Comparison of ENCODE assay signal across 17 mouse cellular contexts in the genomic region with DNA sequence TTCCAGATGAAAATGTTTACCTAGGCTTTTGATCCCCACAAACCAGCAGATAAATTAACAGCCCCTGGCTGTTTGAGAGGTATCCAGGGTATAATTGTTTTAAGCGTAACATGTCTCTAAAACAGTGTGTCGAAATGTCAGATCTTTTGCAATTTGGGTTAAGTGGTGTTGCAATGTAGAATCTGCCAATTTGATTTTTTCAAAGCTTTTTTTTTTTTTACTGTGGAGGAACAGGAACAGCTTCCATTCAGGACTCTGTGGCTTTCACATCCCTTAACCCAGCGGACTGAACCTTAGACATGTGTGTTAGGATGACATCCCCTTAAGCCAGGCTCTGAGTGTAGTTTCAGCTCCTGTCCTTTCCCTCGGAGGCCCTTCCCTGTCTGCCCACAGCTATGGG. TPM values are rescaled to one million over a fixed set of nuclear protein-coding genes. Genes with fewer than 3 reads are reported as not detected.
DNase-seq lines count a peak whose midpoint lies in the region; ATAC-seq lines count a peak whose summit lies in the region.
"Had no signal": no experiment of that assay in that cellular context is flagged by ENCODE, and none has a peak within 500 bp of the region (broad histone marks: within the 10 kb centered on the region; RNA-seq: fewer than 3 reads in every experiment).

No protein-coding gene starts in this region.

- no peaks in the 10 kb centered on the region for H3K36me3 ChIP-seq in hindbrain, embryonic 13.5 days
- no peaks in the 10 kb centered on the region for H3K36me3 ChIP-seq in hindbrain, embryonic 14.5 days (replicated peaks; ENCODE audit: control insufficient read depth, insufficient read depth)
- no peaks in the 10 kb centered on the region for H3K36me3 ChIP-seq in liver, embryonic 15.5 days (replicated peaks)
- H3K36me3 ChIP-seq: embryonic facial prominence, embryonic 12.5 days; heart, embryonic 15.5 days; hindbrain, embryonic 12.5 days had no signal

- DNase-seq in hindbrain, embryonic 14.5 days (ENCODE audit: low spot score), result no peak
- DNase-seq in thymus, postnatal 4 days, result peak; percentile 22
- DNase-seq in thymus, postnatal 10 days (ENCODE audit: low spot score in 2 of 2), result no peak
- DNase-seq in spleen, adult 18-20 months, result no peak
- no peak for DNase-seq in kidney, postnatal 14 days
- DNase-seq: B cell, adult 2 months; kidney, adult 18-20 months; kidney, postnatal 36 days; layer of hippocampus, postnatal 36 days; lung, postnatal 14 days; midbrain, embryonic 14.5 days had no signal

- H3K4me1 ChIP-seq in hindbrain, embryonic 13.5 days (replicated peaks), result peaks cover 26% of the 10 kb centered on the region
- peaks cover 14% of the 10 kb centered on the region for H3K4me1 ChIP-seq in hindbrain, embryonic 14.5 days (replicated peaks; ENCODE audit: control insufficient read depth, insufficient read depth, low read length)
- H3K4me1 ChIP-seq in liver, embryonic 15.5 days (replicated peaks), result peaks cover 83% of the 10 kb centered on the region
- H3K4me1 ChIP-seq: embryonic facial prominence, embryonic 12.5 days had no signal

- no peak overlapping the region for H3K4me3 ChIP-seq in hindbrain, embryonic 13.5 days
- H3K4me3 ChIP-seq in hindbrain, embryonic 14.5 days (replicated peaks; ENCODE audit: low read length), result no peak overlapping the region
- H3K4me3 ChIP-seq in liver, embryonic 15.5 days (replicated peaks), result no peak overlapping the region
- H3K4me3 ChIP-seq: embryonic facial prominence, embryonic 12.5 days; heart, embryonic 15.5 days; hindbrain, embryonic 12.5 days had no signal

- WGBS in hindbrain, embryonic 13.5 days, result 82% methylated on average over 4 of the region's 4 CpGs
- 89% methylated on average over 4 of the region's 4 CpGs for WGBS in hindbrain, embryonic 14.5 days
- WGBS in liver, embryonic 15.5 days (ENCODE audit: insufficient replicate concordance), result 55% methylated on average over 4 of the region's 4 CpGs

- H3K27ac ChIP-seq in hindbrain, embryonic 13.5 days, result no peak overlapping the region
- H3K27ac ChIP-seq in hindbrain, embryonic 14.5 days, result no peak overlapping the region
- H3K27ac ChIP-seq in liver, embryonic 15.5 days (replicated peaks), result 0 out of 2 replicates have a peak overlapping the region, but pooled peaks have one; percentile 38
- H3K27ac ChIP-seq: embryonic facial prominence, embryonic 12.5 days; heart, embryonic 15.5 days; hindbrain, embryonic 12.5 days had no signal

- H3K9me3 ChIP-seq in hindbrain, embryonic 13.5 days, result no peaks in the 10 kb centered on the region
- no peaks in the 10 kb centered on the region for H3K9me3 ChIP-seq in hindbrain, embryonic 14.5 days (ENCODE audit: control insufficient read depth, low read length)
- H3K9me3 ChIP-seq in liver, embryonic 15.5 days (replicated peaks), result no peaks in the 10 kb centered on the region
- H3K9me3 ChIP-seq: embryonic facial prominence, embryonic 12.5 days; heart, embryonic 15.5 days; hindbrain, embryonic 12.5 days had no signal

- 0 out of 2 replicates have a peak overlapping the region, but pooled peaks have one; percentile 44 for H3K9ac ChIP-seq in hindbrain, embryonic 13.5 days
- H3K9ac ChIP-seq in hindbrain, embryonic 14.5 days, result no peak overlapping the region
- H3K9ac ChIP-seq in liver, embryonic 15.5 days, result no peak overlapping the region
- H3K9ac ChIP-seq: embryonic facial prominence, embryonic 12.5 days; heart, embryonic 15.5 days; hindbrain, embryonic 12.5 days had no signal

- no peaks in the 10 kb centered on the region for H3K27me3 ChIP-seq in hindbrain, embryonic 13.5 days
- no peaks in the 10 kb centered on the region for H3K27me3 ChIP-seq in hindbrain, embryonic 14.5 days (ENCODE audit: control insufficient read depth, insufficient read depth, low read length)
- no peaks in the 10 kb centered on the region for H3K27me3 ChIP-seq in liver, embryonic 15.5 days
- H3K27me3 ChIP-seq: embryonic facial prominence, embryonic 12.5 days; heart, embryonic 15.5 days; hindbrain, embryonic 12.5 days had no signal

- no peak overlapping the region for H3K4me2 ChIP-seq in hindbrain, embryonic 13.5 days
- H3K4me2 ChIP-seq in hindbrain, embryonic 14.5 days (replicated peaks), result no peak overlapping the region
- peak overlapping the region; percentile 41 for H3K4me2 ChIP-seq in liver, embryonic 15.5 days
- H3K4me2 ChIP-seq: embryonic facial prominence, embryonic 12.5 days; heart, embryonic 15.5 days; hindbrain, embryonic 12.5 days had no signal

- no peak for ATAC-seq in hindbrain, embryonic 13.5 days (ENCODE audit: low FRiP score)
- no peak for ATAC-seq in hindbrain, embryonic 14.5 days (ENCODE audit: low FRiP score)
- no peak for ATAC-seq in liver, embryonic 15.5 days (ENCODE audit: insufficient read depth)
- no peak for ATAC-seq in frontal cortex, adult (ENCODE audit: low TSS enrichment)

RNA-seq across cellular contexts. Expression of a gene that starts 4.8 kb away (rescaled TPM):
- polyA plus RNA-seq in hindbrain, embryonic 13.5 days (2015; fragmentation: Nextera tagmentation; extraction: Ambion mirVana), result 10.7 and 11.2 TPM in 2 replicates
- 14.4 and 15.0 TPM in 2 replicates for polyA plus RNA-seq in hindbrain, embryonic 14.5 days (2014; fragmentation: Nextera tagmentation; extraction: Ambion mirVana)
- polyA plus RNA-seq in liver, embryonic 15.5 days (2015; fragmentation: Nextera tagmentation; extraction: Ambion mirVana), result 4.3 and 4.4 TPM in 2 replicates

RNA-seq across cellular contexts. Expression of a gene that starts 12.9 kb away (rescaled TPM):
- polyA plus RNA-seq in hindbrain, embryonic 13.5 days (2015; fragmentation: Nextera tagmentation; extraction: Ambion mirVana), result 0.35 TPM in 1 of 2 replicates, not detected in the other
- polyA plus RNA-seq in hindbrain, embryonic 14.5 days (2014; fragmentation: Nextera tagmentation; extraction: Ambion mirVana), result 0.41 and 0.64 TPM in 2 replicates
- polyA plus RNA-seq in liver, embryonic 15.5 days (2015; fragmentation: Nextera tagmentation; extraction: Ambion mirVana), result 0.74 and 1.2 TPM in 2 replicates
- polyA plus RNA-seq: hindbrain, embryonic 12.5 days had no signal
